Mouse (Mus musculus): ENCODE measurements around the gene Olfr403.
"Not testable (repeated sequence)": the region's sequence is repeated elsewhere in the genome, so short reads cannot be mapped to it uniquely, and the experiment has no call there.

The Olfr403 gene

DNA sequence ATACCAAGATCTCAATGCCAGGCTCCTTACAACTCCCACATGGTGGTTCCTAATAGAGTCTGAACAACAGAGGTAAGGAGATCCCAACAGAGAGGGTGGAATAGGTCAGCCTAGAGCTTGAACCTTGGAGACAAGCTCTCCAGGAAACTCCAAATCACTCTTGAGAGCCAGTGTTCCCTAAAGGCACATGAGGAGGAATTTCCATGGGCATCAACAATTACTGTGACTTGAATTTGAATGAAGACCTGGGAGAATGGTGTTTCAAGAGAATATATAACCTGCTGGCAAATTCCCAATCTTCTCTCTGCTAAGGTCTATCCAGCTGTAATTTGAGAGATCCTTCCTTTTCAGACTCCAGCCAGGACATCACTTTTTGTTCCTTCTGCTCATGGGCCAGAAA, at the start of gene Olfr403:
Olfr403 (plus strand) TSS at position 301 of the 400 bp plus-strand sequence.
- DNase-seq (ENCODE audit: low spot score in 2 of 2): no peak

GRCm38 (mm10) chr11:74140001-74140400, 46.0 kb upstream of the Olfr403 start:
- DNase-seq (ENCODE audit: low spot score in 2 of 2): not testable (repeated sequence)

DNA sequence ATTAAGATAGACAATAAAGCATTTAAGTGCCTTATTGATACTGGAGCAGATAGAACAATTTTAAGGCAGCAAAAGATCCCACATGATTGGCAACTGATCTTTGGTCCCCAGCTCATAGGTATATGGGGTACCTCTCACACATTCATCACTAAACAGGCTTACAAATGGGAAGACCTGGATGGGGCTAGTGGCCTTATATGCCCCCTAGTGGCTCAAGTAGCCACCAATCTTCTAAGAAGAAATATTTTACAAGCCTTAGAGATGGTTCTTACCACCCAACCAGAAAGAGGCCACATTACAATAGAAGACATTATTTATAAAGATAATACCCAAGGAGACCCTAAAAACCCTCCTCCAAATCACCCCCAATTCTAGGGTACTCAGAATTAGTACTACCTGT, 40.2 kb upstream of the Olfr403 start:
- DNase-seq (ENCODE audit: low spot score in 2 of 2): no peak

DNA sequence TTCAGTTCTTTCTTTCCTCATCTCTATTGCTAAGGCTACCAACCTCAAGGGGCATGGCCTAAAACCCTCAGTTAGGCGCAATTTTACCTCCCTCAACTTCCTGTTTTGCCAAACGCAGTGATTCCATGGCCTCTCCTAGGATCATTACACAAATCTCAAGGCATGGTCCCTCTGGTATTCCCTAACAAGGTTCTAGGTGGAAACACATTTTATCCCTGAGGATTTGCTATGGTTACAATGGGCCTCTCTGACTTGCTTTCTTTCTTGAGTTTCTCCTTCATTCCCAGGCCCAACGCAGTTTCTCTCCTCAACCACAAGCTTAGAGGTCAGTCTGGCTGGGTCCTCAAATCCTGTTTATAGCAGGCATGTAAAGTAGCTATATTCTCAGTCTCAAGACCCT, 32.8 kb upstream of the Olfr403 start, which contains the start of gene Olfr402:
Olfr402 (plus strand) TSS at position 301 of the 400 bp plus-strand sequence.
- DNase-seq (ENCODE audit: low spot score in 2 of 2): no peak

- DNase-seq (ENCODE audit: low spot score in 2 of 2): no peak
Observed at GRCm38 (mm10) chr11:74168771-74169170, 17.3 kb upstream of the Olfr403 start.

GRCm38 (mm10) chr11:74183168-74183567, 2.9 kb upstream of the Olfr403 start:
- no peak for DNase-seq (ENCODE audit: low spot score in 2 of 2)

- no peak for DNase-seq (ENCODE audit: low spot score in 2 of 2)
Observed at GRCm38 (mm10) chr11:74183745-74184144, 2.3 kb upstream of the Olfr403 start.

GRCm38 (mm10) chr11:74211279-74211678, 25.2 kb downstream of the Olfr403 start, which contains the start of gene Olfr43:
TSS of gene Olfr43 (minus strand) at chr11:74211379.
- no peak for DNase-seq (ENCODE audit: low spot score in 2 of 2)

GRCm38 (mm10) chr11:74241201-74241600, 55.2 kb downstream of the Olfr403 start:
- DNase-seq (ENCODE audit: low spot score in 2 of 2): no peak
